Mouse (Mus musculus) liver, embryonic 16.5 days (tissue): ENCODE measurements around the gene Col6a2. TPM values are rescaled to one million over a fixed set of nuclear protein-coding genes. Genes with fewer than 3 reads are reported as not detected.

Experiments used
- ATAC-seq: fragments of 200-750 bp; cut with Nextera tagmentation; 2 replicates; pipeline ENCODE4 v1.8.0; 2017; ENCODE audit warnings: low read depth, mild to moderate bottlenecking, moderate number of reproducible peaks, moderate library complexity
- H3K27ac ChIP-seq: fragments of 300-500 bp; sonication (generic); 2 replicates; pipeline ENCODE4 v1.5.1; 2014; ENCODE audit warnings: mild to moderate bottlenecking, low read length
- H3K27me3 ChIP-seq: fragments of 300-500 bp; sonication (generic); 2 replicates; pipeline ENCODE4 v1.6.1; 2014; ENCODE audit warnings: low read depth, low read length, mixed read lengths; ENCODE audit not compliant: control insufficient read depth, insufficient read depth
- H3K36me3 ChIP-seq: fragments of 300-500 bp; sonication (generic); 2 replicates; pipeline ENCODE4 v1.6.1; 2014; ENCODE audit warnings: mild to moderate bottlenecking; ENCODE audit not compliant: control insufficient read depth, insufficient read depth
- H3K4me1 ChIP-seq: fragments of 300-500 bp; sonication (generic); 2 replicates; pipeline ENCODE4 v1.6.1; 2014; ENCODE audit warnings: low read depth, low read length, mixed read lengths; ENCODE audit not compliant: control insufficient read depth
- H3K4me2 ChIP-seq: fragments of 300-500 bp; sonication (generic); 2 replicates; pipeline ENCODE4 v1.6.1; 2014; ENCODE audit warnings: low read depth, low read length, mixed read lengths
- H3K4me3 ChIP-seq: fragments of 300-500 bp; sonication (generic); 2 replicates; pipeline ENCODE4 v1.5.1; 2014; ENCODE audit warnings: low read depth, mild to moderate bottlenecking, low read length
- H3K9ac ChIP-seq: fragments of 300-500 bp; sonication (generic); 2 replicates; pipeline ENCODE4 v1.6.1; 2014; ENCODE audit warnings: low read depth, low read length
- H3K9me3 ChIP-seq: fragments of 300-500 bp; sonication (generic); replicated peaks from 2 replicates; pipeline ENCODE4 v1.6.1; 2016; ENCODE audit warnings: low read length; ENCODE audit not compliant: control insufficient read depth
- WGBS: fragments of 180-500 bp; shearing (Covaris S2); extraction: QIAGEN DNeasy Blood & Tissue Kit; methylation state at CpG from one replicate; pipeline ENCODE4 v1.1.7; 2014; ENCODE audit not compliant: insufficient replicate concordance; 5-methylcytosine and 5-hydroxymethylcytosine counted together
- polyA plus RNA-seq: library from polyadenylated mRNA; unstranded; fragments of >200 nt; fragmentation: Nextera tagmentation; extraction: Ambion mirVana; gene quantifications from 2 replicates; pipeline ENCODE4 v1.2.1, GENCODE M21; 2015

Gene Col6a2
- polyA plus RNA-seq, 1 experiment from 2014 or later = 10.9 TPM

DNA sequence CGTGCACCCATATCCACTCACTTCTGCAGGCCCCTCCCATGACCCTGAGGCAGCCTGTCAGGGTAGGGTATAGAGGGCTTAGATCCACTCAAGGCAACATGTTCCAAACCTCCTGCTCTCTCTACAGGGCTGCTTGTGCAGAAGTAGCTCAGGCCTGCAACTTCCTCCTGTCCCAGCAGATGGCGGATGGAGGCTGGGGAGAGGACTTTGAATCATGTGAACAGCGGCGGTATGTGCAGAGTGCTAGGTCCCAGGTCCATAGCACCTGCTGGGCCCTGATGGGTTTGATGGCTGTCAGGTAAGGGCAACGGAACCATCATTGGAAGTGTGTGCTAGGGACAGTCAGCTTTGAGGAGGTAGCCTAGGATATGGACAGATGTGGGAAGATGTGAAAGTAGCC lies 73.0 kb downstream of the Col6a2 start:
- H3K27ac ChIP-seq = no peak overlapping the region
- no peaks in the 10 kb centered on the region for H3K4me1 ChIP-seq
- ATAC-seq = no peak
- H3K4me3 ChIP-seq = no peak overlapping the region
- no peaks in the 10 kb centered on the region for H3K27me3 ChIP-seq
- H3K36me3 ChIP-seq = peaks cover 23% of the 10 kb centered on the region
- no peak overlapping the region for H3K4me2 ChIP-seq
- WGBS = 74% methylated on average over 5 of the region's 5 CpGs
- no peaks in the 10 kb centered on the region for H3K9me3 ChIP-seq
- no peak overlapping the region for H3K9ac ChIP-seq

DNA sequence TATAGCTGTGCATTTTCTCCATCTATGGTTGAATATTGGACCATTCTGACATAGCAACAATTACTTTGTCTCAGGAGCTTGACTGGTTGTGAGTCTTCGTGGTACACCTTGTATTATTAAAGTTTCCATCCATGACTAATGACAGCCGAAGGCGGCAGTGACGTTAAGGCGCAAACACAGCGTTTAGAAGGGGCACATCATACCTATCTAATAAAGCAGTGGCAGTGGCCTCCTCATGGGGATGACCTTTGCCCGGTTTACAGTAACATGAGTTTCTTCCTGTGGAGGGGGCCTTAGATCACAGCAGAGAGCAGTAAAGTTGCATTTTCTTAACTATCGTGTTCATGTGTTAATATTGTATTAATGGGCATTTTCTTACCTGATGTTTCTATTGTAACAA lies 75.2 kb downstream of the Col6a2 start:
- ATAC-seq = no peak
- H3K27ac ChIP-seq = no peak overlapping the region
- H3K27me3 ChIP-seq = no peaks in the 10 kb centered on the region
- H3K4me2 ChIP-seq = no peak overlapping the region
- H3K36me3 ChIP-seq = peaks cover 22% of the 10 kb centered on the region
- WGBS = 76% methylated on average over 8 of the region's 8 CpGs
- no peaks in the 10 kb centered on the region for H3K9me3 ChIP-seq
- H3K4me3 ChIP-seq = no peak overlapping the region
- H3K9ac ChIP-seq = no peak overlapping the region
- no peaks in the 10 kb centered on the region for H3K4me1 ChIP-seq

DNA sequence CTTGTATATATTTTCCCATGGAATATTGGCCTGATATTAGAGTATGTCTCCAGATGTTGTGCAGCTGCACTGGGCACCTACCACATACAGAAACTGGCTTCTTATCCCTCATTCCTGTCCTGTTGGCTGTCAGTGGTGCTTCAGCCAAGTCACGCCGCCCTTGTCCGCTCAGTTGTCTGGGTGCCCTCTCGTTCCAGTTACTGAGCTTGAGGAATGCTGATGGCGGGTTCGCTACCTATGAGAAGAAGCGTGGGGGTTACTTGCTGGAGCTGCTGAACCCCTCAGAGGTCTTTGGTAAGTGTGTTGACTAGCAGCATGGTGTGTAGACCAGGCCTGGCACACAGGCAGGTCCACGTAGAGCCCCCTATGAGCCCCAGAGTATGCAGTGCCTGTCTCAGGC lies 76.9 kb downstream of the Col6a2 start:
- H3K9me3 ChIP-seq = no peaks in the 10 kb centered on the region
- H3K4me1 ChIP-seq = no peaks in the 10 kb centered on the region
- no peak overlapping the region for H3K9ac ChIP-seq
- H3K4me3 ChIP-seq = no peak overlapping the region
- ATAC-seq = no peak
- no peaks in the 10 kb centered on the region for H3K27me3 ChIP-seq
- no peak overlapping the region for H3K4me2 ChIP-seq
- H3K27ac ChIP-seq = no peak overlapping the region
- peaks cover 16% of the 10 kb centered on the region for H3K36me3 ChIP-seq
- 81% methylated on average over 8 of the region's 8 CpGs for WGBS

Other genes starting within 250 kb of the Col6a2 start
- not detected in 2 replicates for gene AC141477.1, start 183.2 kb downstream of the Col6a2 start, polyA plus RNA-seq
- gene Pcnt, start 180.8 kb downstream of the Col6a2 start, polyA plus RNA-seq = 7.5 and 7.9 TPM in 2 replicates
- not detected in 2 replicates for gene 2610028H24Rik, start 174.5 kb downstream of the Col6a2 start, polyA plus RNA-seq
- 19.3 and 21.4 TPM in 2 replicates for gene Mcm3ap, start 154.7 kb downstream of the Col6a2 start, polyA plus RNA-seq
- gene Ybey, start 154.5 kb downstream of the Col6a2 start, polyA plus RNA-seq = 2.3 and 2.4 TPM in 2 replicates
- 78.2 and 84.6 TPM in 2 replicates for gene Lss, start 92.0 kb downstream of the Col6a2 start, polyA plus RNA-seq
- not detected in 2 replicates for gene Spatc1l, start 61.4 kb downstream of the Col6a2 start, polyA plus RNA-seq
- 52.9 and 63.8 TPM in 2 replicates for gene Ftcd, start 48.0 kb downstream of the Col6a2 start, polyA plus RNA-seq
- 10.0 and 14.2 TPM in 2 replicates for gene Col6a1, start 102.5 kb upstream of the Col6a2 start, polyA plus RNA-seq